Mouse (Mus musculus) bone marrow macrophage, adult 2 months (primary cell): ENCODE results near the gene Foxc2. TPM values are rescaled to one million over a fixed set of nuclear protein-coding genes. Genes with fewer than 3 reads are reported as not detected.

Experiments
- H3K27ac ChIP-seq: 2 replicates; pipeline ENCODE4 v1.5.1; 2012; ENCODE audit warnings: low read depth, low read length; ENCODE audit not compliant: insufficient read depth
- H3K4me1 ChIP-seq: 2 replicates; pipeline ENCODE4 v1.6.1; 2012; ENCODE audit warnings: low read length; ENCODE audit not compliant: control insufficient read depth, insufficient read depth
- H3K4me3 ChIP-seq: 2 replicates; pipeline ENCODE4 v1.5.1; 2012; ENCODE audit warnings: mild to moderate bottlenecking, low read length, moderate library complexity; ENCODE audit not compliant: insufficient read depth
- CTCF ChIP-seq: IDR thresholded peaks from 2 replicates; pipeline ENCODE4 v1.5.1; 2012; ENCODE audit warnings: low read depth, mild to moderate bottlenecking, low read length, moderate library complexity
- POLR2A ChIP-seq: IDR thresholded peaks from 2 replicates; pipeline ENCODE4 v1.6.1; 2012; ENCODE audit warnings: mild to moderate bottlenecking, low read depth, low read length, borderline replicate concordance
- polyA plus RNA-seq: library from polyadenylated mRNA; stranded (reverse); fragments of >200 nt; gene quantifications from 2 replicates; pipeline ENCODE4 v1.2.4, GENCODE M21; 2012; ENCODE audit not compliant: missing spikeins, insufficient read depth, insufficient read length

Gene Foxc2
- polyA plus RNA-seq, 1 experiment = not detected

DNA sequence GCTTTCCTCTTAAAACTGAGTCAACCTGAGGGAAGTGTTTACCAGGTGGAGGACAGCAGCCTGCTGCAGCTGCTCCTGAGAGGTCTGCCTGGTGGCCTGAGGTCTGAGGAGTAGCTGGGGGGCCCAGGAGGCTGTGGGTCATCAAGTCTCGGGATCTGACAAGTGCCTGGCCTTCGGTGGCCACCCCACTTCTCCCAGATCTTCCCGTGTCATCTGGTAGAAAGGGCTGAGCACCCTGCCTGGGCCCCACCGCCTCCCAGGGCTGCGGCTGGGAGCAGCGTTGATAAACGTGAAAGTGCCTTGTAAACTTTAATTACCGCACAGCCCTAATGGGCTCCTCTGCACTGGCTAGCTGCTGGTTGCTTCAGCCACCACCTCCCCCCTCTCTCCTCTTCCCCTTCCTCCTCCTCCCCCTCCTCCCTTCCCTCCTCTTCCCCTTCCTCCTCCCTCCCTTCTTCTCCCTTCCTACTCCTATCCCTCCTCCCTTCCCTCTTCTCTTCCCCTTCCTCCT is 32.7 kb downstream of the Foxc2 start:
- Histone ChIP-seq H3K27ac (no peak overlapping the region), H3K4me3 (no peak overlapping the region), H3K4me1 (no peaks in the 10 kb centered on the region)
- TF ChIP-seq POLR2A = no peak
- TF ChIP-seq CTCF = no peak

DNA sequence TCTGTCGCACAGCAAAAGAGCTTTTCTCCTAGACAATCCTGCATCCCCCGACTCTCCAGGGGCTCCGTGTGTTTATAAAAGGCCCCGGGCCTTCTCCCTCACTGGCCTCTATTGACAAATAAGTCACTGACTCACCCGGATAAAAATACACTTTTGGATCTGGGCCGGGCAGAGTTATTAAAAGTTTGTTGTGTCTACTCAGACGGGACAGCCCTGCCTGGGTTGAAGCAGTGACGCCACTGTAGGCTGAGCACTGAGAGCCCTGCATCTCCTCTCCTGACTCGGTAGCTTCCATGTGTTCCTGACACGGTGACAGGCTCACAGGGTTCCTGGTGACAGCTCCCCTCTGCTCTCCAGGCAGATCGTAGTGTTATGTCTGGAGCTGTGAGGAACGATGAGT is 36.4 kb downstream of the Foxc2 start:
- no peak for TF ChIP-seq POLR2A
- TF ChIP-seq CTCF = no peak
- H3K4me3 ChIP-seq = no peak overlapping the region
- H3K27ac ChIP-seq = no peak overlapping the region
- no peaks in the 10 kb centered on the region for H3K4me1 ChIP-seq

GRCm38 (mm10) chr8:121156990-121157491 is 41.1 kb downstream of the Foxc2 start:
- no peak overlapping the region for H3K27ac ChIP-seq
- no peaks in the 10 kb centered on the region for H3K4me1 ChIP-seq
- H3K4me3 ChIP-seq = no peak overlapping the region
- no peak for TF ChIP-seq POLR2A

- Histone ChIP-seq H3K4me1 (no peaks in the 10 kb centered on the region), H3K4me3 (no peak overlapping the region), H3K27ac (no peak overlapping the region)
- TF ChIP-seq CTCF (no peak), POLR2A (no peak)
These were observed 42.8 kb downstream of the Foxc2 start for GRCm38 (mm10) chr8:121158812-121159211.

GRCm38 (mm10) chr8:121161437-121161836 is 45.5 kb downstream of the Foxc2 start:
- H3K27ac ChIP-seq = no peak overlapping the region
- TF ChIP-seq CTCF = no peak
- TF ChIP-seq POLR2A = no peak
- no peak overlapping the region for H3K4me3 ChIP-seq
- H3K4me1 ChIP-seq = no peaks in the 10 kb centered on the region

DNA sequence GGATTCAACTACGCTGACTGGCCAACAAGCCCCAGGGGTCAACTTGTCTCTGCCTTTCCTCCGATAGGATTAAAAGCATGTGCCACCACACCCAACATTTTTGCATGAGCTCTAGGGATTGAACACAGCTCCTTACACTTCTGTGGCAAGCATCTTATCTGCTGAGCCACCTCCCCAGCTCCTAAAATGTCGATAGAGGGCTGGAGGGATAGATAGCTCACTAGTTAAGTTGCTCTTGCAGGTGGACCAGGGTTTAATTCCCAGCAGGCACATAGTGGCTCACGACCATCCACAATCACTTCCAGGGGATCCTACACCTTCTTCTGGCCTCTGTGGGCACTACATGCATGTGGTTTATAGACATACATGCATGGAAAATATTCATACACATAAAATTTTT is 46.4 kb downstream of the Foxc2 start:
- no peak overlapping the region for H3K27ac ChIP-seq
- no peak for TF ChIP-seq CTCF
- H3K4me3 ChIP-seq = no peak overlapping the region
- H3K4me1 ChIP-seq = no peaks in the 10 kb centered on the region

- no peaks in the 10 kb centered on the region for H3K4me1 ChIP-seq
- TF ChIP-seq POLR2A (no peak), CTCF (no peak)
- H3K4me3 ChIP-seq = no peak overlapping the region
- H3K27ac ChIP-seq = no peak overlapping the region
These were observed 47.1 kb downstream of the Foxc2 start for GRCm38 (mm10) chr8:121162906-121163695.

DNA sequence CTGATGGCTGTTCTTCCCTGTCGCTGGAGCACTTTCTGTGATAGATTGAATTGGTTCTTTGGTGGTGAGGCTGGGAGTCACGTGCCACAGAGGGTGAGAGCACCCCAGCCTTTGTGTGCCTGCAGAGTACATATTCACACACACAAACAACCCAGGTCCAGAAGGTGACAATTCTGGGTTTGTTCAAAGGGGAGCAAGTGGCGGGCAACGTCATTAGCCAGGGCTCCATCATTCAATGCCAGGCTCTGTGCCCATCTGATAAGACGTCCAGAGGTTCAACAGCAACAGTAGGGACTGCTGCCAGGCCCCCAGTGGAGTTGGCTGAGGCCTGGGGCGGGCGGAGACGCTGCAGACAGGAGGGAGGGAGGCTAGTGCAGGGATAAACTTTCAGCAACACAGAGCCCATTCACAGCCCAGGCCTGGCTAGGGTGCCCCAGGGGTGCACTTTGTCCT is 48.1 kb downstream of the Foxc2 start:
- no peak for TF ChIP-seq POLR2A
- no peak for TF ChIP-seq CTCF
- no peaks in the 10 kb centered on the region for H3K4me1 ChIP-seq
- H3K27ac ChIP-seq = no peak overlapping the region
- no peak overlapping the region for H3K4me3 ChIP-seq

DNA sequence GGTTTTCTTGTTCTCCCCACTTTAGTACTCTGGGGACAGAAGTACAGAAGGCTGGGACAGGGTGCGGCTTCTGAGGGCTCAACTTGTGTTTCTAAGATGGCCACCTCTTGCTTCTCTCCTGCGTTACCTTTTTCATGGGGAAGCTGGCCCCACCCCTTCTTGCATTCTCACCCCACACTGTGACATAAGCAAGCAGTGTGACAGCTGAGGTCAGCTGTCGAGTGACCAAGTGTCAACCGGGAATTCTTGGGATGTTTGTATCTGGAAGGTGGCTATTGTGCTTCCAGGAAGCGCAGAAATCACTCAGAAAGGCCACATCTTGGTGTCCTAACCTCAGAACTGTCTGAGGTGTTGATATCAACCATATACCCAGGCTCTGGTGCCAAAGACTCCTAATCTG is 52.1 kb downstream of the Foxc2 start:
- no peak for TF ChIP-seq POLR2A
- TF ChIP-seq CTCF = no peak
- H3K4me1 ChIP-seq = 0 out of 2 replicates have a peak, but pooled peaks cover 4% of the 10 kb centered on the region
- H3K4me3 ChIP-seq = no peak overlapping the region
- no peak overlapping the region for H3K27ac ChIP-seq

Other genes with a start within 250 kb of the Foxc2 start
- gene Foxf1, start 31.8 kb upstream of the Foxc2 start, polyA plus RNA-seq = not detected in 2 replicates
- 15.6 and 21.0 TPM in 2 replicates for gene Mthfsd, start 7.8 kb upstream of the Foxc2 start, polyA plus RNA-seq
- gene Foxl1, start 11.8 kb downstream of the Foxc2 start, polyA plus RNA-seq = not detected in 2 replicates